Mouse (Mus musculus) bone marrow macrophage, adult 2 months (primary cell): ENCODE data around the gene Myof.

ENCODE experiments used
- CTCF ChIP-seq: IDR thresholded peaks from 2 replicates; pipeline ENCODE4 v1.5.1; 2012; ENCODE audit warnings: low read depth, mild to moderate bottlenecking, low read length, moderate library complexity
- POLR2A ChIP-seq: IDR thresholded peaks from 2 replicates; pipeline ENCODE4 v1.6.1; 2012; ENCODE audit warnings: mild to moderate bottlenecking, low read depth, low read length, borderline replicate concordance

DNA sequence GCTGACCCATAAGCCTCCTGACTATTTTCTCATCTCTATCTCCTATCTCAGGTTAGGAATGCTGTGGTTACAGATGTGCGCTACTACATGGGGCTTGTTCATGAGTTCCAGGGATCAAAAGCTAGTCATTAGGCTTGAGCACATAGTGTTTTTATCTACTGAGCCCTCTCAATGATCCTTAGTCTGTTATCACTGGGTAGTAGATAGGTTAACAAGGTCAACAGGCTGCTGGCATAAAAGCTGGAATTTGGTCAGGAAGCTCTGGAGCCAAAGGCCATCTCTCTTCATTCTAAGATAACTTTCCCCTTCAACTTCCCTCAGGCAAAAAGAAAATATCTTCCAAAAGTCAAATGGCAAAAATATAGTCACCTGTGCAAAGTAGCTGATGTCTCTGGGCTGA, 183.1 kb downstream of the Myof start:
- TF ChIP-seq POLR2A: no peak
- no peak for TF ChIP-seq CTCF
